Mouse (Mus musculus) E14TG2a.4 (cell line): ENCODE results near the gene Kif21b.

Experiments
- CTCF ChIP-seq: conservative IDR thresholded peaks from 2 replicates; pipeline ENCODE4 v1.5.1; 2014; ENCODE audit warnings: low read length
- NANOG ChIP-seq: IDR thresholded peaks from 2 replicates; pipeline ENCODE4 v1.6.1; 2014; ENCODE audit warnings: borderline replicate concordance, low read length, mixed read lengths
- POU5F1 ChIP-seq: IDR thresholded peaks from 2 replicates; pipeline ENCODE4 v1.6.1; 2014; ENCODE audit warnings: low read length, borderline replicate concordance

- TF ChIP-seq CTCF, result peak; percentile 75
- no peak for TF ChIP-seq POU5F1
- TF ChIP-seq NANOG, result no peak
Observed at GRCm38 (mm10) chr1:136175183-136175582, 44.0 kb downstream of the Kif21b start.
